Mouse (Mus musculus): Measurements from ENCODE around the gene Ascl3. TPM values are rescaled to one million over a fixed set of nuclear protein-coding genes. Genes with fewer than 3 reads are reported as not detected.

Gene Ascl3
- total and polyA plus RNA-seq, 3 experiments = not detected

GRCm38 (mm10) chr7:109700213-109700612, 31.3 kb downstream of the Ascl3 start:
- H3K4me1 ChIP-seq (ENCODE audit: control insufficient read depth in 1 of 2, insufficient read depth in 2 of 2, low read length in 2 of 2) = peaks cover 0 to 20% of the 10 kb centered on the region in 2 experiments; a peak in 3 of 4 replicates
- no peak overlapping the region for H3K9ac ChIP-seq (ENCODE audit: control insufficient read depth, low read depth, low read length, poor library complexity, severe bottlenecking)
- TF ChIP-seq MXI1 (IDR thresholded peaks at IDR 0.05; ENCODE audit: low read depth, low read length) = no peak
- 0 out of 2 replicates have a peak, but pooled peaks have one; percentile 32 for TF ChIP-seq MAX (IDR thresholded peaks at IDR 0.05; ENCODE audit: low read length)
- peak; percentile 24 for TF ChIP-seq RAD21 (IDR thresholded peaks at IDR 0.05; ENCODE audit: low read depth, low read length)
- peak; percentile 24; the same call in 1 of the 2 replicates for TF ChIP-seq SMC3 (IDR thresholded peaks at IDR 0.05; ENCODE audit: low read depth, low read length)
- peak; percentile 24 to 52 (median 48); a peak in 5 of 6 replicates for TF ChIP-seq CTCF (IDR thresholded peaks at IDR 0.05 in 2 of 3, conservative IDR thresholded peaks at IDR 0.05 in 1 of 3; ENCODE audit: control insufficient read depth in 1 of 3, insufficient read depth in 1 of 3, low read depth in 2 of 3, low read length in 3 of 3, poor library complexity in 1 of 3, severe bottlenecking in 1 of 3)
- DNase-seq (ENCODE audit: low read depth, low spot score) = peak; percentile 53
- peaks cover 0 to 13% of the 10 kb centered on the region in 2 experiments; a peak in 2 of 4 replicates for H3K36me3 ChIP-seq (ENCODE audit: control insufficient read depth in 1 of 2, insufficient read depth in 2 of 2, low read length in 2 of 2)
- H3K27ac ChIP-seq (ENCODE audit: control insufficient read depth, low read depth, low read length) = no peak overlapping the region
- H3K27me3 ChIP-seq (ENCODE audit: control insufficient read depth in 1 of 2, insufficient read depth in 2 of 2, low read length in 2 of 2) = no peaks in the 10 kb centered on the region
- H3K79me2 ChIP-seq (ENCODE audit: control insufficient read depth, insufficient read depth, low read length, poor library complexity) = peaks cover 4% of the 10 kb centered on the region
- no peaks in the 10 kb centered on the region for H3K9me3 ChIP-seq (replicated peaks; ENCODE audit: insufficient read depth, low read length)
- H3K4me3 ChIP-seq (ENCODE audit: control insufficient read depth in 1 of 2, insufficient read depth in 1 of 2, low read depth in 2 of 2, low read length in 2 of 2) = no peak overlapping the region

DNA sequence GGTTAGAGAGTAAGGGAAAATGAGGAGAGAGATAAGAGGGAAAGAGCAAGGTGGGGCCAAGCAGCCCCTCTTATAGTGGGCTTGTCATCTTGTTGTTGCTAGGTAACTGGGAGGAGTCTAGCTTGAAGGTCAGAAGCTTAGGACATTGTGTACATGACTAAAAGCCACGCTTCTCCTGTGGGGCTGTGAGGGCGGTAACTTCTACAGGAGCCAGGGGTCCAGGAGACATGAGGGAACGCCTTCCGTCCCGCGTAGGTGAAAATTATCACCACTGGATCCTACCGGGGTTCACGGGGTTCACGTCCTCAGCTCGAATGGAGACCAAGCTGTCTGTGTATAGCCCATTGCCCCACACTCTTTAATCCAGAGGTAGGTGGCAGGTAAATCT, 36.2 kb downstream of the Ascl3 start:
- DNase-seq (ENCODE audit: low read depth, low spot score) = no peak
- H3K27me3 ChIP-seq (ENCODE audit: control insufficient read depth in 1 of 2, insufficient read depth in 2 of 2, low read length in 2 of 2) = no peaks in the 10 kb centered on the region
- H3K79me2 ChIP-seq (ENCODE audit: control insufficient read depth, insufficient read depth, low read length, poor library complexity) = no peaks in the 10 kb centered on the region
- no peak overlapping the region for H3K4me3 ChIP-seq (ENCODE audit: control insufficient read depth in 1 of 2, insufficient read depth in 1 of 2, low read depth in 2 of 2, low read length in 2 of 2)
- H3K36me3 ChIP-seq (ENCODE audit: control insufficient read depth in 1 of 2, insufficient read depth in 2 of 2, low read length in 2 of 2) = peaks cover 0 to 3% of the 10 kb centered on the region in 2 experiments; a peak in 1 of 4 replicates
- no peak overlapping the region for H3K9ac ChIP-seq (ENCODE audit: control insufficient read depth, low read depth, low read length, poor library complexity, severe bottlenecking)
- H3K9me3 ChIP-seq (replicated peaks; ENCODE audit: insufficient read depth, low read length) = no peaks in the 10 kb centered on the region
- TF ChIP-seq MAFK (IDR thresholded peaks at IDR 0.05; ENCODE audit: borderline replicate concordance, low read depth, low read length) (no peak), GABPA (IDR thresholded peaks at IDR 0.05; ENCODE audit: low read depth, low read length) (no peak), UBTF (IDR thresholded peaks at IDR 0.05; ENCODE audit: borderline replicate concordance, insufficient read depth, low read depth, low read length) (no peak), E2F4 (IDR thresholded peaks at IDR 0.05; ENCODE audit: borderline replicate concordance, low read depth, low read length) (no peak), POLR2A (IDR thresholded peaks at IDR 0.05; ENCODE audit: control insufficient read depth in 1 of 2, insufficient read depth in 1 of 2, low read depth in 1 of 2, low read length in 2 of 2, poor library complexity in 1 of 2) (no peak), TCF12 (IDR thresholded peaks at IDR 0.05; ENCODE audit: low read depth, low read length) (no peak), TAL1 (IDR thresholded peaks at IDR 0.05; ENCODE audit: low read length) (no peak), ZKSCAN1 (IDR thresholded peaks at IDR 0.05; ENCODE audit: low read depth, low read length) (no peak), EP300 (IDR thresholded peaks at IDR 0.05; ENCODE audit: low read depth in 1 of 2, low read length in 2 of 2) (no peak), SMC3 (IDR thresholded peaks at IDR 0.05; ENCODE audit: low read depth, low read length) (no peak), USF2 (IDR thresholded peaks at IDR 0.05; ENCODE audit: borderline replicate concordance in 1 of 2, insufficient read depth in 1 of 2, low read depth in 1 of 2, low read length in 2 of 2) (no peak), MYC (IDR thresholded peaks at IDR 0.05; ENCODE audit: low read depth, low read length) (no peak), MXI1 (IDR thresholded peaks at IDR 0.05; ENCODE audit: low read depth, low read length) (no peak), POLR2AphosphoS5 (IDR thresholded peaks at IDR 0.05; ENCODE audit: borderline replicate concordance, low read depth, low read length) (no peak), SIN3A (IDR thresholded peaks at IDR 0.05; ENCODE audit: low read length) (no peak), CTCF (IDR thresholded peaks at IDR 0.05 in 2 of 3, conservative IDR thresholded peaks at IDR 0.05 in 1 of 3; ENCODE audit: control insufficient read depth in 1 of 3, insufficient read depth in 1 of 3, low read depth in 2 of 3, low read length in 3 of 3, poor library complexity in 1 of 3, severe bottlenecking in 1 of 3) (no peak), GATA1 (IDR thresholded peaks at IDR 0.05; ENCODE audit: low read depth, low read length) (no peak), ZNF384 (IDR thresholded peaks at IDR 0.05; ENCODE audit: low read depth, low read length) (no peak), RAD21 (IDR thresholded peaks at IDR 0.05; ENCODE audit: low read depth, low read length) (no peak), KAT2A (conservative IDR thresholded peaks at IDR 0.05; ENCODE audit: low read depth, low read length) (no peak)
- H3K27ac ChIP-seq (ENCODE audit: control insufficient read depth, low read depth, low read length) = no peak overlapping the region
- peaks cover 0 to 9% of the 10 kb centered on the region in 2 experiments; a peak in 2 of 4 replicates for H3K4me1 ChIP-seq (ENCODE audit: control insufficient read depth in 1 of 2, insufficient read depth in 2 of 2, low read length in 2 of 2)

Measured in MEL (cell line).